Mouse (Mus musculus): Measurements from ENCODE around the gene Nmnat3. TPM values are rescaled to one million over a fixed set of nuclear protein-coding genes. Genes with fewer than 3 reads are reported as not detected.

Nmnat3 gene
- polyA plus RNA-seq, 1 experiment from 2014 or later, result 4.5 TPM

- no peak overlapping the region for H3K27ac ChIP-seq
- H3K4me1 ChIP-seq, result peaks cover 24% of the 10 kb centered on the region; the same call in 1 of the 2 replicates
- H3K9ac ChIP-seq, result no peak overlapping the region
- 57% methylated on average over 4 of the region's 4 CpGs for WGBS
- H3K36me3 ChIP-seq, result no peaks in the 10 kb centered on the region
- H3K27me3 ChIP-seq, result no peaks in the 10 kb centered on the region
- H3K9me3 ChIP-seq, result no peaks in the 10 kb centered on the region
- ATAC-seq (ENCODE audit: low FRiP score, low read depth), result no peak
- no peak overlapping the region for H3K4me2 ChIP-seq (replicated peaks)
- H3K4me3 ChIP-seq, result no peak overlapping the region
Measured at GRCm38 (mm10) chr9:98340427-98340826, 53.2 kb downstream of the Nmnat3 start.

- Histone ChIP-seq H3K9me3 (no peaks in the 10 kb centered on the region), H3K4me1 (peaks cover 11% of the 10 kb centered on the region), H3K27me3 (no peaks in the 10 kb centered on the region), H3K4me2 (replicated peaks) (no peak overlapping the region), H3K9ac (no peak overlapping the region), H3K36me3 (no peaks in the 10 kb centered on the region), H3K27ac (no peak overlapping the region), H3K4me3 (no peak overlapping the region)
- 82% methylated on average over 1 of the region's 1 CpGs for WGBS
- no peak for ATAC-seq (ENCODE audit: low FRiP score, low read depth)
Measured at GRCm38 (mm10) chr9:98345840-98346239, 58.6 kb downstream of the Nmnat3 start.

GRCm38 (mm10) chr9:98346240-98346639 is 59.0 kb downstream of the Nmnat3 start:
- H3K9ac ChIP-seq, result no peak overlapping the region
- no peak overlapping the region for H3K4me3 ChIP-seq
- no peak overlapping the region for H3K4me2 ChIP-seq (replicated peaks)
- H3K9me3 ChIP-seq, result no peaks in the 10 kb centered on the region
- no peak for ATAC-seq (ENCODE audit: low FRiP score, low read depth)
- no peaks in the 10 kb centered on the region for H3K36me3 ChIP-seq
- H3K27ac ChIP-seq, result no peak overlapping the region
- peaks cover 11% of the 10 kb centered on the region for H3K4me1 ChIP-seq
- 77% methylated on average over 4 of the region's 4 CpGs for WGBS
- H3K27me3 ChIP-seq, result no peaks in the 10 kb centered on the region

GRCm38 (mm10) chr9:98347021-98347420 is 59.8 kb downstream of the Nmnat3 start:
- peaks cover 11% of the 10 kb centered on the region for H3K4me1 ChIP-seq
- no peaks in the 10 kb centered on the region for H3K9me3 ChIP-seq
- no peaks in the 10 kb centered on the region for H3K27me3 ChIP-seq
- WGBS, result 83% methylated on average over 3 of the region's 3 CpGs
- no peak overlapping the region for H3K27ac ChIP-seq
- no peak for ATAC-seq (ENCODE audit: low FRiP score, low read depth)
- no peak overlapping the region for H3K4me2 ChIP-seq (replicated peaks)
- no peak overlapping the region for H3K9ac ChIP-seq
- no peak overlapping the region for H3K4me3 ChIP-seq
- H3K36me3 ChIP-seq, result no peaks in the 10 kb centered on the region

- H3K9ac ChIP-seq, result no peak overlapping the region
- no peak overlapping the region; the same call in 1 of the 2 replicates for H3K27ac ChIP-seq
- peak; percentile 15; the same call in 1 of the 2 replicates for ATAC-seq (ENCODE audit: low FRiP score, low read depth)
- no peak overlapping the region for H3K4me3 ChIP-seq
- WGBS, result 11% methylated on average over 4 of the region's 4 CpGs
- H3K27me3 ChIP-seq, result no peaks in the 10 kb centered on the region
- H3K4me2 ChIP-seq (replicated peaks), result no peak overlapping the region
- H3K36me3 ChIP-seq, result no peaks in the 10 kb centered on the region
- peaks cover 11% of the 10 kb centered on the region for H3K4me1 ChIP-seq
- H3K9me3 ChIP-seq, result no peaks in the 10 kb centered on the region
Measured at GRCm38 (mm10) chr9:98350318-98351144, 63.3 kb downstream of the Nmnat3 start.

GRCm38 (mm10) chr9:98352332-98352731 is 65.1 kb downstream of the Nmnat3 start:
- no peak overlapping the region for H3K4me2 ChIP-seq (replicated peaks)
- H3K27ac ChIP-seq, result no peak overlapping the region
- H3K27me3 ChIP-seq, result no peaks in the 10 kb centered on the region
- no peak overlapping the region for H3K9ac ChIP-seq
- H3K36me3 ChIP-seq, result no peaks in the 10 kb centered on the region
- 59% methylated on average over 6 of the region's 6 CpGs for WGBS
- ATAC-seq (ENCODE audit: low FRiP score, low read depth), result no peak
- no peaks in the 10 kb centered on the region for H3K9me3 ChIP-seq
- H3K4me1 ChIP-seq, result peaks cover 11% of the 10 kb centered on the region
- no peak overlapping the region for H3K4me3 ChIP-seq

GRCm38 (mm10) chr9:98354919-98355318 is 67.7 kb downstream of the Nmnat3 start:
- 88% methylated on average over 3 of the region's 3 CpGs for WGBS
- Histone ChIP-seq H3K36me3 (no peaks in the 10 kb centered on the region), H3K27me3 (no peaks in the 10 kb centered on the region), H3K9me3 (no peaks in the 10 kb centered on the region), H3K9ac (no peak overlapping the region), H3K4me2 (replicated peaks) (no peak overlapping the region), H3K27ac (no peak overlapping the region), H3K4me1 (peaks cover 8% of the 10 kb centered on the region), H3K4me3 (no peak overlapping the region)
- no peak for ATAC-seq (ENCODE audit: low FRiP score, low read depth)

GRCm38 (mm10) chr9:98361047-98361446 is 73.8 kb downstream of the Nmnat3 start:
- Histone ChIP-seq H3K27ac (no peak overlapping the region), H3K9ac (no peak overlapping the region), H3K4me2 (replicated peaks) (no peak overlapping the region), H3K9me3 (no peaks in the 10 kb centered on the region), H3K36me3 (no peaks in the 10 kb centered on the region), H3K27me3 (no peaks in the 10 kb centered on the region; the same call in 1 of the 2 replicates), H3K4me1 (no peaks in the 10 kb centered on the region), H3K4me3 (no peak overlapping the region)
- ATAC-seq (ENCODE audit: low FRiP score, low read depth), result peak; percentile 36; the same call in 1 of the 2 replicates
- 56% methylated on average over 3 of the region's 3 CpGs for WGBS

GRCm38 (mm10) chr9:98366075-98366474 is 78.8 kb downstream of the Nmnat3 start:
- Histone ChIP-seq H3K4me3 (no peak overlapping the region), H3K27ac (no peak overlapping the region), H3K9me3 (no peaks in the 10 kb centered on the region), H3K36me3 (no peaks in the 10 kb centered on the region), H3K4me2 (replicated peaks) (no peak overlapping the region), H3K9ac (no peak overlapping the region), H3K27me3 (no peaks in the 10 kb centered on the region; the same call in 1 of the 2 replicates), H3K4me1 (no peaks in the 10 kb centered on the region)
- 34% methylated on average over 8 of the region's 8 CpGs for WGBS
- ATAC-seq (ENCODE audit: low FRiP score, low read depth), result no peak

GRCm38 (mm10) chr9:98367333-98367962 is 80.2 kb downstream of the Nmnat3 start:
- Histone ChIP-seq H3K27me3 (peaks cover 2% of the 10 kb centered on the region; the same call in 1 of the 2 replicates), H3K36me3 (no peaks in the 10 kb centered on the region), H3K4me1 (no peaks in the 10 kb centered on the region), H3K4me3 (no peak overlapping the region), H3K9ac (no peak overlapping the region), H3K9me3 (no peaks in the 10 kb centered on the region), H3K27ac (no peak overlapping the region), H3K4me2 (replicated peaks) (no peak overlapping the region)
- WGBS, result 88% methylated on average over 13 of the region's 13 CpGs
- no peak for ATAC-seq (ENCODE audit: low FRiP score, low read depth)

GRCm38 (mm10) chr9:98369707-98370106 is 82.5 kb downstream of the Nmnat3 start:
- no peak overlapping the region for H3K4me2 ChIP-seq (replicated peaks)
- no peak overlapping the region for H3K27ac ChIP-seq
- ATAC-seq (ENCODE audit: low FRiP score, low read depth), result no peak
- no peaks in the 10 kb centered on the region for H3K4me1 ChIP-seq
- H3K36me3 ChIP-seq, result no peaks in the 10 kb centered on the region
- H3K4me3 ChIP-seq, result no peak overlapping the region
- H3K27me3 ChIP-seq, result peaks cover 2% of the 10 kb centered on the region; the same call in 1 of the 2 replicates
- H3K9me3 ChIP-seq, result no peaks in the 10 kb centered on the region
- H3K9ac ChIP-seq, result no peak overlapping the region
- WGBS, result 86% methylated on average over 1 of the region's 8 CpGs

- no peak for ATAC-seq (ENCODE audit: low FRiP score, low read depth)
- Histone ChIP-seq H3K4me3 (no peak overlapping the region), H3K27ac (no peak overlapping the region), H3K9me3 (no peaks in the 10 kb centered on the region), H3K4me2 (replicated peaks) (no peak overlapping the region), H3K4me1 (peaks cover 14% of the 10 kb centered on the region), H3K9ac (no peak overlapping the region), H3K36me3 (no peaks in the 10 kb centered on the region), H3K27me3 (0 out of 2 replicates have a peak, but pooled peaks cover 2% of the 10 kb centered on the region)
- 91% methylated on average over 5 of the region's 5 CpGs for WGBS
Measured at GRCm38 (mm10) chr9:98373358-98373757, 86.1 kb downstream of the Nmnat3 start.
